Mouse (Mus musculus): ENCODE measurements at regions not wholly inside any gene's neighbourhood (a gene's known extent, or its start where the extent isn't known, plus 50 kb on each side); places are given as distances from the start of the nearest gene placed in this dataset.
"Not testable (repeated sequence)": the region's sequence is repeated elsewhere in the genome, so short reads cannot be mapped to it uniquely, and the experiment has no call there.

DNA sequence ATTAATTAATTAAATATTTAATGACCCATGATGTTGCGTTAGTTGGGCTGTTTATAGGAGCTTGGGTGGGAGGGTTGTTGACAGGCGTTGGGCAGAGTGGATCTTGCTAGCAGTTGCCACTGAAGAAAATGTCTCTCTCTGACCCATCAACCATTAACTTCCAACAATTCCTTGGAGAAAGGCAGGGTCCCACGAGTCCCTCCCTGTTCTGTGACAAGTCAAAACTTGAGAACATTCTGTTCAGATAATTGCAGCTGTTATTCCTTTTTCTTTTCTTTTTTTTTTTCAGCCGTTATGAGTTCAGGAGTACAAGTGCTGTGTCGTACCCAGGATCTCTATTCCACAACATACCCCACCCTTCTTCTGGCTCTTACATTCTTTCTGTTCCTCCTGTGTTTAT is 59.8 kb upstream of the Tnfrsf21 start:
- Histone ChIP-seq H3K9me3 (ENCODE audit: control insufficient read depth, low read length) (no peaks in the 10 kb centered on the region), H3K9ac (ENCODE audit: low read length) (no peak overlapping the region), H3K27ac (ENCODE audit: low read depth, low read length) (no peak overlapping the region), H3K4me1 (ENCODE audit: control insufficient read depth, insufficient read depth, low read length) (no peaks in the 10 kb centered on the region), H3K4me2 (no peak overlapping the region), H3K27me3 (ENCODE audit: control insufficient read depth, insufficient read depth, low read length) (no peaks in the 10 kb centered on the region), H3K4me3 (ENCODE audit: low read depth, low read length) (no peak overlapping the region), H3K36me3 (ENCODE audit: control insufficient read depth, insufficient read depth, low read length) (no peaks in the 10 kb centered on the region)
- no peak for DNase-seq (ENCODE audit: low spot score, missing footprints)
- WGBS: 83% methylated on average over 5 of the region's 5 CpGs
- no peak for ATAC-seq (ENCODE audit: low FRiP score)

DNA sequence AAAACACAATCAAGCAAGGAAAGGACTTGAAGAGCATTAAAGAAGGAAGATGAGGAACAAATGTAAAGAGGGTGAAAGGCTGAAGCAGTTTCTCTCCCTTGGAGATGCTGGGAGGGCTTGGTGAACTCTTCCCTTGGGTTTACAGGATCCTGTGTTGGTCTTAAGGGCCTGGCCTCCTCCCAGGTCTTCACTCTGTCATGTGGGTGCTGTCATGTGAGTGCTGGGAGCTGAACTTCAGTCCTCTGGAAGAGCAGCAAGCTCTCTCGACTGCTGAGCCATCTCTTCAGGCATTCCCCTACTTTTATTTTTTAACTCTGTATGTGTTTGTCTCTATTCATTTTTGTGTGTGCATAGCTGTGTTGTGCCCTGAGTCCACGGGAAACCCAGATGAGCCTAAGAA is 61.6 kb upstream of the Tnfrsf21 start:
- Histone ChIP-seq H3K4me3 (ENCODE audit: low read depth, low read length) (no peak overlapping the region), H3K4me2 (no peak overlapping the region), H3K9me3 (ENCODE audit: control insufficient read depth, low read length) (no peaks in the 10 kb centered on the region), H3K4me1 (ENCODE audit: control insufficient read depth, insufficient read depth, low read length) (no peaks in the 10 kb centered on the region), H3K9ac (ENCODE audit: low read length) (no peak overlapping the region), H3K36me3 (ENCODE audit: control insufficient read depth, insufficient read depth, low read length) (no peaks in the 10 kb centered on the region), H3K27ac (ENCODE audit: low read depth, low read length) (no peak overlapping the region), H3K27me3 (ENCODE audit: control insufficient read depth, insufficient read depth, low read length) (no peaks in the 10 kb centered on the region)
- no peak for ATAC-seq (ENCODE audit: low FRiP score)
- DNase-seq (ENCODE audit: low spot score, missing footprints): no peak
- WGBS: 71% methylated on average over 2 of the region's 2 CpGs

DNA sequence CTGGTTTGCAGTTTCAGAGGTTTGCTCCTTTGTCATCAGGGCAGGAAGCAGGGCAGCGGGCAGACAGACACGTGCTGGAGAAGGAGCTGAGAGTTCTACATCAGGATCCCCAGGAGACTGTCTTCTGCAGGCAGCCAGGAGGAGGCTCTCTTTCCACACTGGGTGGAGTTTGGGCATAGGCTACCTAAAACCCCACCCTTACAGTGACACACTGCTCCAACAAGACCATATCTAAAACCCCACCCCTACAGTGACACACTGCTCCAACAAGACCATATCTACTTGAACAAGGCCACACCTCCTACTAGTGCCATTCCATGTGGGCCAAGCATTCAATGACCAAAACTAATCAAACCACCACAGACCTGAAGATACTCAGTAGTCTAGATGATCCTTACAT is 68.0 kb upstream of the Cd2ap start:
- H3K27ac ChIP-seq (ENCODE audit: low read depth, low read length): no peak overlapping the region
- no peaks in the 10 kb centered on the region for H3K9me3 ChIP-seq (ENCODE audit: control insufficient read depth, low read length)
- DNase-seq (ENCODE audit: low spot score, missing footprints) (peak; percentile 56), ATAC-seq (ENCODE audit: low FRiP score) (no peak)
- no peaks in the 10 kb centered on the region for H3K27me3 ChIP-seq (ENCODE audit: control insufficient read depth, insufficient read depth, low read length)
- no peak overlapping the region for H3K4me3 ChIP-seq (ENCODE audit: low read depth, low read length)
- H3K36me3 ChIP-seq (ENCODE audit: control insufficient read depth, insufficient read depth, low read length): no peaks in the 10 kb centered on the region
- H3K4me1 ChIP-seq (ENCODE audit: control insufficient read depth, insufficient read depth, low read length): no peaks in the 10 kb centered on the region
- no peak overlapping the region for H3K9ac ChIP-seq (ENCODE audit: low read length)
- no peak overlapping the region for H3K4me2 ChIP-seq
- WGBS: 66% methylated on average over 2 of the region's 2 CpGs

DNA sequence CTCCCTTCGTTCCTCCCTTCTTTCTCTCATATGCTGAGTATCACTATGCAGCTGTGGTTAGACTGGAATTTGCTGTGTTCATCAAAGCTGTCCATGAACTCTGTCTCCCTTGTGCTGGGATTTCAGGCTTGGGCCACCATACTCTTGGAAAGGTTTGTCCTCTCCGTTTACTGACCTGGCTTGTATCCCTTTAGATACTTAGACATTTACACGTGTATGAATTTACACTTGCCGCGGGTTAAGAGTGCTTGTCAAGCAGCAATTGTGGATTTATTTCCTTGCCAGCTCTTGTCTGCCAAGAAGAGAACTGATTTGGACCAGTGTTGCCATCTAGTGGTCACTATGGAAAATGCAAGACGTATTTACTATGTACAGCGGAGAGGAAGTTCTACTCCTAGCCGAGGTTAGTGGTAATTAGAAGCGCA is 66.8 kb upstream of the Cd2ap start:
- Histone ChIP-seq H3K9ac (ENCODE audit: low read length) (no peak overlapping the region), H3K4me3 (ENCODE audit: low read depth, low read length) (no peak overlapping the region), H3K27ac (ENCODE audit: low read depth, low read length) (no peak overlapping the region), H3K9me3 (ENCODE audit: control insufficient read depth, low read length) (no peaks in the 10 kb centered on the region), H3K4me2 (no peak overlapping the region), H3K36me3 (ENCODE audit: control insufficient read depth, insufficient read depth, low read length) (no peaks in the 10 kb centered on the region), H3K4me1 (ENCODE audit: control insufficient read depth, insufficient read depth, low read length) (no peaks in the 10 kb centered on the region), H3K27me3 (ENCODE audit: control insufficient read depth, insufficient read depth, low read length) (no peaks in the 10 kb centered on the region)
- ATAC-seq (ENCODE audit: low FRiP score): peak; percentile 65; the same call in 1 of the 2 replicates
- DNase-seq (ENCODE audit: low spot score, missing footprints): peak; percentile 93
- 18% methylated on average over 9 of the region's 9 CpGs for WGBS

DNA sequence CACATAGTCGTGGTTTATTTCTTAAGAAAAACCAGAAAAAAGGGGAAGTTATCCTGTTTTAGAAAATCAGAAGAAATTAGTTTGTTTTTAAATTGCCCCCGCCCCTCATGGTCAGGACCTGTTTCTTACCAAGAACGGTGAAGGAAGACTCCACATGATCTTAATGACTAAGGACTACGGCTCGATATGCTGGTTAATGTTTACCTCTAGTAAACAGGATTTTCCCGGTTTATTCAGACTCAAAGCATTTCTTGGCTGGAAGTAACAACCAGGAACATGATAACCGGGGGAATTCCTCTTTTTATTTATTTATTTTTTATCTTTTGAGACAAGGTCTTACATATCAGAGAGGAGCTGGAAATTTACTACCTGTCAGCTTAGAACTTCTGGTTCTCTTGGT is 63.0 kb upstream of the Cd2ap start:
- no peak overlapping the region for H3K9ac ChIP-seq (ENCODE audit: low read length)
- H3K4me2 ChIP-seq: no peak overlapping the region
- H3K27me3 ChIP-seq (ENCODE audit: control insufficient read depth, insufficient read depth, low read length): no peaks in the 10 kb centered on the region
- no peak for ATAC-seq (ENCODE audit: low FRiP score)
- WGBS: 89% methylated on average over 7 of the region's 7 CpGs
- no peak overlapping the region for H3K4me3 ChIP-seq (ENCODE audit: low read depth, low read length)
- DNase-seq (ENCODE audit: low spot score, missing footprints): no peak
- no peak overlapping the region for H3K27ac ChIP-seq (ENCODE audit: low read depth, low read length)
- no peaks in the 10 kb centered on the region for H3K4me1 ChIP-seq (ENCODE audit: control insufficient read depth, insufficient read depth, low read length)
- no peaks in the 10 kb centered on the region for H3K36me3 ChIP-seq (ENCODE audit: control insufficient read depth, insufficient read depth, low read length)
- no peaks in the 10 kb centered on the region for H3K9me3 ChIP-seq (ENCODE audit: control insufficient read depth, low read length)

DNA sequence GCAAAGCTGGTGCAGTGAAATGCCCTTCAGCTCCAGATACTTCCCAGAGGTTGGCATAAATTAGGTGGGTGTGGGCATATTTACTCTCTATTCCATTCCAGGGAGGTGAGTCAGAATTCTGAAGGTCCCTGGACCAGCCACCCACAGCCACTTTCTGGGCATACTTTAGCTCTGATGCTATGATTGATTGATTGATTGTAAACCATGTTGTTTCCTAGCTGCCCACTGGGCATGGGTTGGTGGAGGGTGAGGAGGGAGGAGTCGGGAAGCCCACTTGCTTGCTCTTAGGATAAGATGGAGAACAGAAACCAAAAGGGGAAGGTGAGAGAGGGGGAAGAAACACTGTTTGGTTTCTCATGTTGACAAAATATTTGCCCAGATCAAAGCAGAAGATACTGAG is 62.1 kb upstream of the Cd2ap start:
- Histone ChIP-seq H3K4me1 (ENCODE audit: control insufficient read depth, insufficient read depth, low read length) (no peaks in the 10 kb centered on the region), H3K4me3 (ENCODE audit: low read depth, low read length) (no peak overlapping the region), H3K27me3 (ENCODE audit: control insufficient read depth, insufficient read depth, low read length) (no peaks in the 10 kb centered on the region), H3K27ac (ENCODE audit: low read depth, low read length) (no peak overlapping the region), H3K36me3 (ENCODE audit: control insufficient read depth, insufficient read depth, low read length) (no peaks in the 10 kb centered on the region), H3K4me2 (no peak overlapping the region), H3K9me3 (ENCODE audit: control insufficient read depth, low read length) (no peaks in the 10 kb centered on the region), H3K9ac (ENCODE audit: low read length) (no peak overlapping the region)
- no peak for ATAC-seq (ENCODE audit: low FRiP score)
- DNase-seq (ENCODE audit: low spot score, missing footprints): no peak
- 86% methylated on average over 1 of the region's 1 CpGs for WGBS

DNA sequence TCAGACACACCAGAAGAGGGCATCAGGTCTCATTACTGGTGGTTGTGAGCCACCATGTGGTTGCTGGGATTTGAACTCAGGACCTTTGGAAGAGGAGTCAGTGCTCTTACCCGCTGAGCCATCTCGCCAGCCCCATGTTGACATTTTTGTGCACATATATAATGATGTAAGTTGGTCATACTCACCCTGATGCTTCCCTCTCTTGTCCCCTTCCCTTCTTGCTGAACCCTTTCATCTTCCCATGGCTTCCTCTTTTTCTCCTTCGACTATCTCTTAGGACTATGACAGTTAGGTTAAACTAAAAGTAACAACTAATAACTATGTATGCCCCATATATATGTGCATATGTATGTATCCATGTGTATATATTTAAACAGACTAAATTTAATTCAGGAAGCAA is 61.0 kb upstream of the Cd2ap start:
- not testable (repeated sequence) for H3K9ac ChIP-seq (ENCODE audit: low read length); H3K4me2 ChIP-seq; H3K9me3 ChIP-seq (ENCODE audit: control insufficient read depth, low read length); H3K36me3 ChIP-seq (ENCODE audit: control insufficient read depth, insufficient read depth, low read length); ATAC-seq (ENCODE audit: low FRiP score); H3K27ac ChIP-seq (ENCODE audit: low read depth, low read length); H3K27me3 ChIP-seq (ENCODE audit: control insufficient read depth, insufficient read depth, low read length); H3K4me1 ChIP-seq (ENCODE audit: control insufficient read depth, insufficient read depth, low read length); H3K4me3 ChIP-seq (ENCODE audit: low read depth, low read length); DNase-seq (ENCODE audit: low spot score, missing footprints)
- 88% methylated on average over 3 of the region's 3 CpGs for WGBS

DNA sequence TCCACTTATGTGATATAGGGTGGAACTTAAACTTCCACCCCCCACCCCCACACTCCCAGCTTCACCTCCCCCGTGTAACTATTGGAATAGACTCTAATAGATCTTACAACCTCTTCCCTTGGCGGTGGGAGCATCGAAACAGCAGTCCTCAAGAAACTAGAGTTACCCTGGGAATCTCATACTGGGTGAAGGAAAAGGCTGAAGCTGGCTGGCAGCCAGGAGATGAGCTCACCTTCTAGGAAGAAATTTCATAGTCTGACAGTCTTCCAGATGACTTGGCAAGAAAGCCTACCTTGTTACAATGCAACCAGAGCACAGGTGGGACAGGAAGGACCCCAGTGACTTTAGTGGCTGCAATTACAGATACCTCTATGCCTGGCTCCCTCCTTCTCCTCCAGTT is 57.6 kb upstream of the Cd2ap start:
- DNase-seq (ENCODE audit: low spot score, missing footprints) (no peak), ATAC-seq (ENCODE audit: low FRiP score) (no peak)
- no peaks in the 10 kb centered on the region for H3K4me1 ChIP-seq (ENCODE audit: control insufficient read depth, insufficient read depth, low read length)
- no peak overlapping the region for H3K27ac ChIP-seq (ENCODE audit: low read depth, low read length)
- H3K4me3 ChIP-seq (ENCODE audit: low read depth, low read length): no peak overlapping the region
- H3K9ac ChIP-seq (ENCODE audit: low read length): no peak overlapping the region
- H3K4me2 ChIP-seq: no peak overlapping the region
- no peaks in the 10 kb centered on the region for H3K27me3 ChIP-seq (ENCODE audit: control insufficient read depth, insufficient read depth, low read length)
- WGBS: 83% methylated on average over 3 of the region's 3 CpGs
- H3K36me3 ChIP-seq (ENCODE audit: control insufficient read depth, insufficient read depth, low read length): no peaks in the 10 kb centered on the region
- no peaks in the 10 kb centered on the region for H3K9me3 ChIP-seq (ENCODE audit: control insufficient read depth, low read length)

DNA sequence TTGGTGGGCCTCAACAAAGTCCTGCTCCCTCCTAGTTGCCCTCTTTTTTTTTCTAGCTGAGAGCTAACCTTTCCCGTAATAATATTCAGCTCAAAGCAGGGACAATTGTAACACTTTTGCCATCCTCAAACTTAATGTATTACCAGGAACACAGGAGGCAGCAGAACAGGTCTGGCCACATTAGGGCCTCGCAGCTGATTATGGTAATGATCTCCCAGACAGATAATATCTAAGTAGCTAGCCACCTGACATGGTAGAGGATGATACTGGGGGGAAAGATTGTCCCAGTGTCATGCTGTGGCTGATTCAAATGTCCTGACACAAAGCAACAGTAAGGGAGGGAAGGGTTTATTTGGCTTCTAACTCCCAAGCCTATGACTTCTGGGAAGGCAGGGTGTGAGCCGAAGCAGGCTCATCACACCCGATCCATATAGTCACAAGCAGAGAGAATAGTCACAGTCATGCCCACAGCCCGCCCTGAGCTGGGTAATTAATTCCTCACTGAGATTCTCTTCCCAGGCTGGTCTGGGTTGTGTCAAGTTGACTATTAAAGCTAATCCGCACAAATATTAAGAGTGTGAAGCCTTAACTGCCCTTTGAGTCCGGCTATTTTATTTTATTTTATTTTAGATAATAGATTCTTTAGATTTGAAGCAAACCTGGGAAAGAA is 57.0 kb upstream of the Cd2ap start:
- Histone ChIP-seq H3K4me2 (no peak overlapping the region), H3K27me3 (ENCODE audit: control insufficient read depth, insufficient read depth, low read length) (no peaks in the 10 kb centered on the region)
- WGBS: 78% methylated on average over 7 of the region's 7 CpGs

More for the DNA sequence above, 57.0 kb upstream of the Cd2ap start:
- no peaks in the 10 kb centered on the region for H3K4me1 ChIP-seq (ENCODE audit: control insufficient read depth, insufficient read depth, low read length)
- no peak for DNase-seq (ENCODE audit: low spot score, missing footprints)
- no peak overlapping the region for H3K4me3 ChIP-seq (ENCODE audit: low read depth, low read length)
- H3K9ac ChIP-seq (ENCODE audit: low read length): no peak overlapping the region
- H3K27ac ChIP-seq (ENCODE audit: low read depth, low read length): no peak overlapping the region
- H3K36me3 ChIP-seq (ENCODE audit: control insufficient read depth, insufficient read depth, low read length): no peaks in the 10 kb centered on the region
- ATAC-seq (ENCODE audit: low FRiP score): no peak
- no peaks in the 10 kb centered on the region for H3K9me3 ChIP-seq (ENCODE audit: control insufficient read depth, low read length)

Data from midbrain, embryonic 11.5 days (tissue).